Mouse (Mus musculus): Measurements from ENCODE around the gene Preb. TPM values are rescaled to one million over a fixed set of nuclear protein-coding genes. Genes with fewer than 3 reads are reported as not detected.
A peak's percentile ranks its signal among the peaks of the same experiment; 100 is the strongest.

Preb gene
- polyA plus RNA-seq (2015; fragmentation: Nextera tagmentation; extraction: Ambion mirVana) = 222 and 227 TPM in 2 replicates

- H3K9ac ChIP-seq (ENCODE audit: low read depth, low read length) = peak within 1 kb of the TSS; percentile 96
- peak within 1 kb of the TSS; percentile 83 for H3K4me3 ChIP-seq (ENCODE audit: low read length)
- H3K27me3 ChIP-seq (replicated peaks; ENCODE audit: control insufficient read depth, insufficient read depth, low read length) = no peaks in the 10 kb centered on the region
- peaks cover 19% of the 10 kb centered on the region for H3K4me1 ChIP-seq (ENCODE audit: control insufficient read depth, insufficient read depth, low read length)
- peak within 1 kb of the TSS; percentile 90 for H3K27ac ChIP-seq (ENCODE audit: low read length)
- under 1% methylated on average over 56 of the region's 56 CpGs for WGBS
- peak; percentile 96 for ATAC-seq
- no peaks in the 10 kb centered on the region for H3K9me3 ChIP-seq (ENCODE audit: control insufficient read depth, low read length)
- H3K36me3 ChIP-seq (ENCODE audit: control insufficient read depth, insufficient read depth, low read length) = peaks cover 15% of the 10 kb centered on the region
- H3K4me2 ChIP-seq (ENCODE audit: low read depth, low read length) = peak within 1 kb of the TSS; percentile 78
Observed at GRCm38 (mm10) chr5:30959966-30960501, at the start of gene Preb. Gene Preb (minus strand): TSS chr5:30960361.

- WGBS = 5% methylated on average over 5 of the region's 5 CpGs
- H3K4me2 ChIP-seq (ENCODE audit: low read depth, low read length) = no peak overlapping the region
- no peak overlapping the region for H3K27ac ChIP-seq (ENCODE audit: low read length)
- H3K36me3 ChIP-seq (ENCODE audit: control insufficient read depth, insufficient read depth, low read length) = no peaks in the 10 kb centered on the region
- H3K4me3 ChIP-seq (ENCODE audit: low read length) = no peak overlapping the region
- H3K9ac ChIP-seq (ENCODE audit: low read depth, low read length) = no peak overlapping the region
- no peaks in the 10 kb centered on the region for H3K9me3 ChIP-seq (ENCODE audit: control insufficient read depth, low read length)
- H3K27me3 ChIP-seq (replicated peaks; ENCODE audit: control insufficient read depth, insufficient read depth, low read length) = no peaks in the 10 kb centered on the region
- ATAC-seq = peak; percentile 65
- H3K4me1 ChIP-seq (ENCODE audit: control insufficient read depth, insufficient read depth, low read length) = no peaks in the 10 kb centered on the region
Observed at GRCm38 (mm10) chr5:31004184-31004583, 44.0 kb upstream of the Preb start.

GRCm38 (mm10) chr5:31001560-31001959 lies 41.4 kb upstream of the Preb start:
- Histone ChIP-seq H3K27me3 (replicated peaks; ENCODE audit: control insufficient read depth, insufficient read depth, low read length) (no peaks in the 10 kb centered on the region), H3K4me1 (ENCODE audit: control insufficient read depth, insufficient read depth, low read length) (no peaks in the 10 kb centered on the region), H3K4me3 (ENCODE audit: low read length) (no peak overlapping the region), H3K9ac (ENCODE audit: low read depth, low read length) (no peak overlapping the region), H3K36me3 (ENCODE audit: control insufficient read depth, insufficient read depth, low read length) (no peaks in the 10 kb centered on the region), H3K9me3 (ENCODE audit: control insufficient read depth, low read length) (no peaks in the 10 kb centered on the region), H3K4me2 (ENCODE audit: low read depth, low read length) (no peak overlapping the region), H3K27ac (ENCODE audit: low read length) (no peak overlapping the region)
- WGBS = 80% methylated on average over 4 of the region's 4 CpGs
- no peak for ATAC-seq

DNA sequence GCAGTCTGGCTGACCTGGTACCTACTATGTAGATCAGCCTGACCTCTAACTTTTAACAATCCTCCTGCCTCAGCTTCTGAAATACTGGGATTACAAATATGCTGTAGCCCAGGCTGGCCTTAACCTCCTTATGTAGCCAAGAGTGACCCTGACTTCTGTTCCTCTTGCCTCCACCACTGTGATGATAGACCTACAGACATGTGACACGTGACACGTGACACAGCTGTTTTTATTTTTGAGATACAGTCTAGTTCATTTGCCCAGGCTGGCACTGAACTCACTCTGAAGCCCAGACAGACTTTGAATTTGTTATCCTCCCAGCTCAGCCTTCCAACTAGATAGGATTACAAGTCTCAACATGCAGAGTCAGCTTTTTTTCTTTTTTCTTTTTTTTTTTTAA lies 40.8 kb upstream of the Preb start:
- no peak for ATAC-seq
- no peak overlapping the region for H3K4me3 ChIP-seq (ENCODE audit: low read length)
- no peaks in the 10 kb centered on the region for H3K4me1 ChIP-seq (ENCODE audit: control insufficient read depth, insufficient read depth, low read length)
- 76% methylated on average over 2 of the region's 2 CpGs for WGBS
- no peaks in the 10 kb centered on the region for H3K27me3 ChIP-seq (replicated peaks; ENCODE audit: control insufficient read depth, insufficient read depth, low read length)
- H3K27ac ChIP-seq (ENCODE audit: low read length) = no peak overlapping the region
- no peaks in the 10 kb centered on the region for H3K36me3 ChIP-seq (ENCODE audit: control insufficient read depth, insufficient read depth, low read length)
- no peak overlapping the region for H3K9ac ChIP-seq (ENCODE audit: low read depth, low read length)
- H3K4me2 ChIP-seq (ENCODE audit: low read depth, low read length) = no peak overlapping the region
- no peaks in the 10 kb centered on the region for H3K9me3 ChIP-seq (ENCODE audit: control insufficient read depth, low read length)

GRCm38 (mm10) chr5:31000122-31000521 lies 40.0 kb upstream of the Preb start:
- 58% methylated on average over 7 of the region's 7 CpGs for WGBS
- no peak overlapping the region for H3K27ac ChIP-seq (ENCODE audit: low read length)
- no peaks in the 10 kb centered on the region for H3K9me3 ChIP-seq (ENCODE audit: control insufficient read depth, low read length)
- H3K4me1 ChIP-seq (ENCODE audit: control insufficient read depth, insufficient read depth, low read length) = no peaks in the 10 kb centered on the region
- no peaks in the 10 kb centered on the region for H3K36me3 ChIP-seq (ENCODE audit: control insufficient read depth, insufficient read depth, low read length)
- no peak for ATAC-seq
- H3K4me3 ChIP-seq (ENCODE audit: low read length) = no peak overlapping the region
- no peak overlapping the region for H3K9ac ChIP-seq (ENCODE audit: low read depth, low read length)
- H3K27me3 ChIP-seq (replicated peaks; ENCODE audit: control insufficient read depth, insufficient read depth, low read length) = no peaks in the 10 kb centered on the region
- H3K4me2 ChIP-seq (ENCODE audit: low read depth, low read length) = no peak overlapping the region

GRCm38 (mm10) chr5:30999324-30999723 lies 39.2 kb upstream of the Preb start:
- 83% methylated on average over 5 of the region's 5 CpGs for WGBS
- Histone ChIP-seq H3K9ac (ENCODE audit: low read depth, low read length) (no peak overlapping the region), H3K4me1 (ENCODE audit: control insufficient read depth, insufficient read depth, low read length) (no peaks in the 10 kb centered on the region), H3K4me2 (ENCODE audit: low read depth, low read length) (no peak overlapping the region), H3K27ac (ENCODE audit: low read length) (no peak overlapping the region), H3K27me3 (replicated peaks; ENCODE audit: control insufficient read depth, insufficient read depth, low read length) (no peaks in the 10 kb centered on the region), H3K9me3 (ENCODE audit: control insufficient read depth, low read length) (no peaks in the 10 kb centered on the region), H3K36me3 (ENCODE audit: control insufficient read depth, insufficient read depth, low read length) (no peaks in the 10 kb centered on the region), H3K4me3 (ENCODE audit: low read length) (no peak overlapping the region)
- ATAC-seq = no peak

GRCm38 (mm10) chr5:30998306-30998705 lies 38.1 kb upstream of the Preb start:
- Histone ChIP-seq H3K27ac (ENCODE audit: low read length) (no peak overlapping the region), H3K9me3 (ENCODE audit: control insufficient read depth, low read length) (no peaks in the 10 kb centered on the region), H3K4me1 (ENCODE audit: control insufficient read depth, insufficient read depth, low read length) (no peaks in the 10 kb centered on the region), H3K9ac (ENCODE audit: low read depth, low read length) (no peak overlapping the region), H3K27me3 (replicated peaks; ENCODE audit: control insufficient read depth, insufficient read depth, low read length) (no peaks in the 10 kb centered on the region), H3K36me3 (ENCODE audit: control insufficient read depth, insufficient read depth, low read length) (no peaks in the 10 kb centered on the region), H3K4me2 (ENCODE audit: low read depth, low read length) (no peak overlapping the region), H3K4me3 (ENCODE audit: low read length) (no peak overlapping the region)
- WGBS = 25% methylated on average over 5 of the region's 5 CpGs
- ATAC-seq = peak; percentile 56; the same call in 1 of the 2 replicates

- no peaks in the 10 kb centered on the region for H3K9me3 ChIP-seq (ENCODE audit: control insufficient read depth, low read length)
- H3K4me1 ChIP-seq (ENCODE audit: control insufficient read depth, insufficient read depth, low read length) = no peaks in the 10 kb centered on the region
- no peaks in the 10 kb centered on the region for H3K27me3 ChIP-seq (replicated peaks; ENCODE audit: control insufficient read depth, insufficient read depth, low read length)
- H3K27ac ChIP-seq (ENCODE audit: low read length) = no peak overlapping the region
- H3K4me2 ChIP-seq (ENCODE audit: low read depth, low read length) = no peak overlapping the region
- ATAC-seq = peak; percentile 70; the same call in 1 of the 2 replicates
- no peaks in the 10 kb centered on the region for H3K36me3 ChIP-seq (ENCODE audit: control insufficient read depth, insufficient read depth, low read length)
- no peak overlapping the region for H3K9ac ChIP-seq (ENCODE audit: low read depth, low read length)
- H3K4me3 ChIP-seq (ENCODE audit: low read length) = no peak overlapping the region
- WGBS = 63% methylated on average over 11 of the region's 11 CpGs
Observed at GRCm38 (mm10) chr5:30994910-30995635, 34.9 kb upstream of the Preb start.

GRCm38 (mm10) chr5:30994074-30994473 lies 33.9 kb upstream of the Preb start:
- H3K36me3 ChIP-seq (ENCODE audit: control insufficient read depth, insufficient read depth, low read length) = no peaks in the 10 kb centered on the region
- H3K4me2 ChIP-seq (ENCODE audit: low read depth, low read length) = no peak overlapping the region
- H3K27me3 ChIP-seq (replicated peaks; ENCODE audit: control insufficient read depth, insufficient read depth, low read length) = no peaks in the 10 kb centered on the region
- no peak overlapping the region for H3K27ac ChIP-seq (ENCODE audit: low read length)
- no peaks in the 10 kb centered on the region for H3K9me3 ChIP-seq (ENCODE audit: control insufficient read depth, low read length)
- H3K4me1 ChIP-seq (ENCODE audit: control insufficient read depth, insufficient read depth, low read length) = no peaks in the 10 kb centered on the region
- ATAC-seq = no peak
- 71% methylated on average over 3 of the region's 3 CpGs for WGBS
- no peak overlapping the region for H3K4me3 ChIP-seq (ENCODE audit: low read length)
- no peak overlapping the region for H3K9ac ChIP-seq (ENCODE audit: low read depth, low read length)
